Mouse (Mus musculus) gastrocnemius, postnatal 4 days (tissue): ENCODE measurements around the gene Dlgap4. TPM values are rescaled to one million over a fixed set of nuclear protein-coding genes. Genes with fewer than 3 reads are reported as not detected.

ENCODE experiments used
- DNase-seq, 2 experiments: peaks; one replicate each; pipeline ENCODE4 v3.0.0; 2021 to 2022; ENCODE audit warnings: low spot score in 2 of 2, mixed read lengths in 2 of 2
- total RNA-seq, 2 experiments: library from RNA; stranded (reverse); gene quantifications; 2 replicates each; pipeline ENCODE4 v1.2.3; 2021

Dlgap4 gene
- total RNA-seq, 2 experiments from 2014 or later: 81.1 to 93.7 TPM

GRCm38 (mm10) chr2:156654148-156654547 is 40.6 kb downstream of the Dlgap4 start:
- DNase-seq: no peak

GRCm38 (mm10) chr2:156655626-156656025 is 42.1 kb downstream of the Dlgap4 start:
- no peak for DNase-seq

- no peak for DNase-seq
These were observed 44.0 kb downstream of the Dlgap4 start for GRCm38 (mm10) chr2:156657522-156657921.

GRCm38 (mm10) chr2:156658221-156658620 is 44.7 kb downstream of the Dlgap4 start:
- no peak for DNase-seq

- no peak for DNase-seq
These were observed 45.2 kb downstream of the Dlgap4 start for GRCm38 (mm10) chr2:156658751-156659150.

DNA sequence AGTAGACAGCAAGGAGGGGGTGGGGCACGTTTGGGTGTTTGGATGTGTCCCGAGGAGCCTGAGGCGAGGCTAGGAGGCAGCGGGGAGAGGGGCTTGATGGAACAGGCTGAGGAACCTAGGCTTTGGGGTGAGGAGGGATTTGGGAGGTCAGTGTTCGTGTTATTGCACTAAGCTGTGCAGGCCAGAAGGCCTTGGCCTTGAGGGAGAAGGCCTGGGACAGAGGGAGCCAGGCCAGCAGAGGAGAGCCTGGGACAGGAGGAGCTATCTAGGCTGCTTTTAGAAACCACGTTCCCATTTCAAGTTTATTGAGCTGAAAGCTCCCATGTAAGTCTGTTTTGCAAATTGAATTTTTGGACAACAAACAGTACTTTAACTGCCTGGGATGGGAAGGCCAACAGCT is 46.5 kb downstream of the Dlgap4 start:
- DNase-seq: no peak

DNA sequence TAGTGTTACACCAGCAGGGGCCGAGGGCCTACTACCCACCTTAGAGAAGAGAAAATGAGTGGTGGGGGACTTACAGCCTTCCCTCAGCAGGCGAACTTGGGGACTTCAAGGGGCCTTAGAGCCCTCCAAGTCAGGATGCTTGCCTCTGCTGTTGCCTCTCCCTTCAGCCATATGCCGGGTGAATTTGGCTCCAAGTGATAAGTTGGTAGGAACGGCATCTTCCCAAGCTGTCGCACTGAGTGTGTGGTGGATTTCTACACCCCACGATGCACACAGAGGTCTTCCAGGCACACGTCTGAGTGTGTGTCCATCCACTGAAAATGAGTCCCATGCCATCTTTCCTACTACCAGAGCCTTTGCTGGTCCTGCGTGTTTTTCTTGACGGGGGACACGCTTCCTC is 49.7 kb downstream of the Dlgap4 start:
- DNase-seq: no peak

- DNase-seq: no peak
These were observed 50.9 kb downstream of the Dlgap4 start for GRCm38 (mm10) chr2:156664407-156664806.

GRCm38 (mm10) chr2:156664993-156665518 is 51.6 kb downstream of the Dlgap4 start:
- DNase-seq: no peak

DNA sequence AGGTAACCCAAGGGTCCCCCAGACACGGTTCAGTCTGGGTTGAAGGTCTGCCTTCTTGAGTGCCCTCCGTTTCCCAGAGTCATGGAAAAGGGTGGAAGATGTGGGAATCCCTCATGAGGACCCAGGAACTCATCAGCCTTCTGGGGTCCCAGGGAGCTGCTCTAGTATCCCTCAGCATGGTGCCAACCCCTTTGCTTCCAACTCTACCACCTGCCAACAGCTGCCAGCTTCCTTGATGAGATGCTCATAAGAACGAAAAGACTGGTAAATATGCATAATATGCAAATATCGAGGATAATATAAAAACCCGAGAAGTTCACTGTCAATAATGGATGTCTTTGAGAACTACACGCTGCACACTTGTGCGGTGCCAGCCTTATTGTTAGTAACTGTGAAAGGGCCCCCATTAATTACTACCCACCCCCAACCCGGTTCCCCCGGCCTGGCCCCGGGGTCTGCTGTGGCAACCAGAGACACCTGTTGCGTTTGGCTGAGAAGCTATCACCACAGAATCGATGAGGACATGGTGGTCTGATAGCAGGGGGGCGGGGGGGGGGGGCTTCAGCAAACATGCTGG is 52.2 kb downstream of the Dlgap4 start:
- DNase-seq: no peak

DNA sequence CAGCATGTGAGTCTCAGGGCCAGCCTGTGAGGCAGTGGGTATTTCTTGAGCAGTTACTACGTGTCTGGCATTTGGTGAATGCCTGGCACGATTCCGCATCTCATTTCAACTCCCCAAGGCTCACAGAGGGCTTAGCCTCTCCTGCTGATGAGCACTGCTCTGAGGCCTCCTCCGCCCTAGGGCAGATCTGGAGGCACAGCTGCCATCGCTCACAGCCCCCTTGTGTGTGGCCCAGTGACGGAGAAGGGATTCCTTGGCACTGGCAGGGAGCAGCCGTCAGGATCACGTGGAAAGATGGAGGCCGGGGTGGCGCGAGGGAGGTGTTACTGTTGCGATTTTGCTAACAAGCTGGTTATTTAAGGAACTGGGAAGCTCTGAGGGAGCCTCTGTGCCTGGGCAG is 52.7 kb downstream of the Dlgap4 start:
- DNase-seq: peak in 1 of 2 experiments; percentile 22

DNA sequence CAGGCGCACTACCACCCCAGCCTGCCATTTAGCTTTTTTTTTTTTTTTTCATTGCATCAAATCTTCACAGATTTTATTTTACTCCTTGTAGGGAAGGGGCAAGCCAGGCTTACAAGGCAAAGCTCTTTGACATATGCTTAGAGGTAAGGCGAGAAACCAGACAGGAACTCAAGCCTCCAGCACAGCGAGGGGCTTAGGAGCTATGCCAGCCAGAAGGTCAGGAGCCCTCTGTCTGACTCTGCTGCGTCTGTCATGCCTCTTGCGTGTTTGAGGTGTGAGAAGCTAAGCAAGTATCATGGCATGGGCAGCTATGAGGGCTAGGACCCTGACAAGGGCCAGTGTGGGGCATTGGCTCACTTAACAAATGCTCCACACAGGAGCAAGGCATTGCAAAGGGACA is 53.8 kb downstream of the Dlgap4 start:
- DNase-seq: no peak

- no peak for DNase-seq
These were observed 55.1 kb downstream of the Dlgap4 start for GRCm38 (mm10) chr2:156668625-156669024.

GRCm38 (mm10) chr2:156673307-156673706 is 59.8 kb downstream of the Dlgap4 start:
- DNase-seq: no peak

- no peak for DNase-seq
These were observed 60.6 kb downstream of the Dlgap4 start for GRCm38 (mm10) chr2:156673881-156674669.

- peak in 1 of 2 experiments; percentile 42 for DNase-seq
These were observed 63.4 kb downstream of the Dlgap4 start for GRCm38 (mm10) chr2:156676885-156677284.

GRCm38 (mm10) chr2:156678112-156678511 is 64.6 kb downstream of the Dlgap4 start:
- no peak for DNase-seq

GRCm38 (mm10) chr2:156682965-156683364 is 69.5 kb downstream of the Dlgap4 start:
- no peak for DNase-seq

DNA sequence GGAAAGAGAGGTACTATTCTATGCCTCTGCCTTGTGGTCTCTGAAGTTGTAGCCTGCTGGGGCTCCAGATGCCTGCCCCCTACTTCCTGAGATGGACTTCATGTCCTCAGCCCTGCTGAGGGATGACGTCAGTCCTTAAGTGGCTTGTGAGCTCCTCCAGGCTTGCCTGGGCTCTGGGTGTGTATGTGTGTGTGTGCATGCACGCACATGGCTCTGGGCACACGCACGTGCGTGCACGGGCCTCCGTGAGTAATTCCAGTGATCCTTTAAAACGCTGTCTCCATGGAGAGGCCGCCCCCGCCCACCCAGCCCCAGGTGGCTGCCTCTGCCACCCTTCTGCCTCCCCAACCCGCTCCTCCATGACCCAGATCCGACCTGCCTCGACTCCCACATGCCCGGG is 72.5 kb downstream of the Dlgap4 start:
- no peak for DNase-seq

GRCm38 (mm10) chr2:156686754-156687153 is 73.2 kb downstream of the Dlgap4 start:
- DNase-seq: no peak

DNA sequence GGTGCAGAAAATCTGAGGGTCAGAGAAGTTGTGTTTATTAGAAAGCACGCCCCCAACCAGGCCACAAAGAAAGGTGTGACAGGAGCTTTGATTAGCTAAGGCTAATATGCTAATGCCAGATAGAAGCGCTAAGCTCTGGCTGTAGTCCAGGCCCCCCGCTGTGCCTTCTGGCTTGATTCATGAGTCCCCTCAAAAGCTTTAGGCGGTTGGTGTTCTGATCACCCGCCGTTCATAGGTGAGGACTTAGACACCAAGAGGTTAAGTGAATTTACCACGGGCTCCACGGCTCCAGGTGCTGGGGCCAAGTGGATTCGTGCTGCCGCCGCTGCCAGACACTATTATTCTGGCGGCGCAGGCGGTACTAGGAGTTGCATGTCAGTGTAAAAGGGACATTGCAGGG is 75.1 kb downstream of the Dlgap4 start:
- DNase-seq: no peak

GRCm38 (mm10) chr2:156690833-156691232 is 77.3 kb downstream of the Dlgap4 start:
- no peak for DNase-seq

GRCm38 (mm10) chr2:156691746-156692145 is 78.2 kb downstream of the Dlgap4 start:
- DNase-seq: no peak
